Mouse (Mus musculus): ENCODE measurements around the gene Sh3pxd2a. TPM values are rescaled to one million over a fixed set of nuclear protein-coding genes. Genes with fewer than 3 reads are reported as not detected.
A peak's percentile ranks its signal among the peaks of the same experiment; 100 is the strongest.

Sh3pxd2a gene
- polyA plus RNA-seq, 1 experiment from 2014 or later = 2.3 TPM

DNA sequence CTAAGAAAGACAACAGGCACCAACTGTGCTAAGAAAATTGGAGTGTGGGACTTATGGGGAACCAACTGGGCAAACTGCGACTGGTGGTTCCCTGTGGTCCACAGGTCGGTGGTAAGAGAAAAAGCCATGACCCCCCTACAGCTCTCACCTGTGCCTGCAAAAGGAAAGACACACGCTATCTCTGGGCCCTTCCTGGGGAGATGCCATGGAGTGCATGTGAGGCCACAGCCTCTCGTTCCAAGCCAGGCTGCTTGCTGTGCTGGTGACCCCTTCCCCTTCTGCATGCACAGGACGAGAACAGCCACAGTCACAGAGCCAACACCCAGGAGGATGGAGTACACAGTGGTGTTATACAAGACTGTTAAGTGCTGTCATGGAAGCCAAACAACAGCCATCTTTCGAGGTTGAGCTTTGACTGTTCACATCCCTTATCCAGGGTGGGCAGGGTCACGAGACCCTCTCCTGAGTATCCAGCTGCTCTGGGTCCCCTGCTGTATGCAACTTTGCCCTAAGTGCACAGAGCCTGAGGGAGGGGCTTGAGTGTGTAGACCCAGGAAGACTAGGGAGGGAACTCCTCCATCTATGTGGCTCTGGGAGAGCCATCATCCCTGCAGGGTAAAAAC is 117.1 kb downstream of the Sh3pxd2a start:
- no peaks in the 10 kb centered on the region for H3K36me3 ChIP-seq (replicated peaks)
- H3K4me3 ChIP-seq = no peak overlapping the region
- H3K27ac ChIP-seq = no peak overlapping the region
- ATAC-seq (replicated peaks) = no peak
- no peak overlapping the region for H3K9ac ChIP-seq
- peaks cover 15% of the 10 kb centered on the region for H3K4me1 ChIP-seq
- H3K4me2 ChIP-seq = no peak overlapping the region
- peaks cover 33% of the 10 kb centered on the region for H3K27me3 ChIP-seq (replicated peaks)
- 60% methylated on average over 7 of the region's 7 CpGs for WGBS
- no peaks in the 10 kb centered on the region for H3K9me3 ChIP-seq

DNA sequence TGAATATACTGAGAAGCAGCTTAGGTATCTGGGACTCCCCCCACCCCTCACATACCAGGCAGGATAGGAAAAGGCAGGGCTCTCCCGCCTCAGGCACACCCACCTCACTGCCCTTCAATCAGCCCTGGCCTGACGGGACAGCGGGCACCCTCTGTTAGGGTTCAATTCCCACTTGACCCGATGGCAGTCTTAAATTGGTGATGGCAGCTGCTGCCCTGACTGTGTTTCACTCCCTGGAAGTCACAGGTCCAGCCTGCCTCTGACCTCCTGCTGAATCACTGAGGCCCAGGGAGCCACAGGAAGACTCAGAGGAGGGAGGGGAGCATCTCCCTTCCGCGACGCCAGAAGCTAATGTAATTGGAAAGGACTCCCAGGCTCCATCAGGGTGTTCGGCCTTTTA is 117.6 kb downstream of the Sh3pxd2a start:
- H3K9ac ChIP-seq = no peak overlapping the region
- no peak overlapping the region for H3K27ac ChIP-seq
- H3K4me1 ChIP-seq = peaks cover 15% of the 10 kb centered on the region
- ATAC-seq (replicated peaks) = no peak
- no peak overlapping the region for H3K4me2 ChIP-seq
- H3K27me3 ChIP-seq (replicated peaks) = peaks cover 37% of the 10 kb centered on the region
- H3K9me3 ChIP-seq = no peaks in the 10 kb centered on the region
- 54% methylated on average over 8 of the region's 8 CpGs for WGBS
- no peaks in the 10 kb centered on the region for H3K36me3 ChIP-seq (replicated peaks)
- no peak overlapping the region for H3K4me3 ChIP-seq

DNA sequence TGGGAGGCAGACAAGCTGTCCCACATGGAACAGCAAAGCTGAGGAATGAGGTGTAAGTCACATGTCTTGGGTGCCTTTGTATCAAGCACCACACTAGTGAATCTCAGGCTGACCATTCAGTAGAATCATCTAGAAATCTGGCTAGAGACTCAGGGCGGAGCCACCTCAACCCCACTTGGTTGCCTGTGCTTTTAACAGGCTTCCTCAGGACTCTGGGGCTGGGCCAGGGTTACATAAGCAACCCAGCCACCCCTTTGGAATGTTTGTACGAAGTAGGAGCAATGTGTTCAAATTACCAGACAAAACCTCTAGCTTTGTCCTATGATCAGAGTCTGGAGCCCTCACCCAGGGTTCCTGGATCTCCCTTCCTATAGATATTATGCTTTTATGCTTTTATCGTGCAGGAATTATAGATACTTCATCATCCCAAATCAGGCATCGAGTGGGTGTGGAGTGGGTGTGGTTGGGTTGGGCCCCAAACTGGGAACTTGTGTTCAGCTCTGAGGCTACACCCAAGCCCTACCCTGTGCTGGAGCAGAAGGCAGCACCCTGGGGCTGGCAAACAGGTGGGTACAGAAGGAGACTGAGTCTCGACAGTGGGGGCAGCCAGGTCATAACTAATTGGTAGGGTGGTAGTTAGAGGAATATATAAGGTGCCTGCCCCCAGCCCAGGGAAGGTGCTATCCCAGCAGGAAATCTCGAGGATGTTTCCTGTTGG is 118.2 kb downstream of the Sh3pxd2a start:
- H3K27ac ChIP-seq = no peak overlapping the region

DNA sequence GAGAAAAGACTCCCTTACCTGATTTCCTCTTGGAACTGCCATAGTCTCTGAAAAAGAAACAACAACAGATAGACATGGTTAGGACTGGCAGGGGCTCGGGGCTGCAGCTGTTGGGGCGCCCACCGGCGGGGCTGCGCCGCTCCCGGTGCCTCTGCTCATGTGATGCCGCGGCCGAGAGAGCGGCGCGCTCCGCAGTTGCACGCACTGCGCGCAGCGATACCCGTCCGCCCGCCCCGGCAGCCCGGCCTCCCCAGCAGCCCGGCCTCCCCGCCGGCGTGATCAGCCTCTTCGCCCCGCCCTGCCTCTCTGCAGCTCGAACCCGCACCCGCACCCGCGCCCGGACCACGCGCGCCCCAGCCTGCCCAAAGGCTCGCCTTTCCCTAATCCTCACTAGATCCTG is 120.8 kb downstream of the Sh3pxd2a start:
- Histone ChIP-seq H3K4me2 (peak overlapping the region; percentile 80), H3K4me1 (peaks cover 22% of the 10 kb centered on the region), H3K4me3 (peak overlapping the region; percentile 40), H3K36me3 (replicated peaks) (no peaks in the 10 kb centered on the region), H3K27ac (no peak overlapping the region), H3K9ac (peak overlapping the region; percentile 28), H3K27me3 (replicated peaks) (peaks cover 41% of the 10 kb centered on the region), H3K9me3 (no peaks in the 10 kb centered on the region)
- peak; percentile 38; the same call in 1 of the 2 replicates for ATAC-seq (replicated peaks)
- under 1% methylated on average over 35 of the region's 39 CpGs for WGBS

More for the DNA sequence above, 118.2 kb downstream of the Sh3pxd2a start:
- no peak for ATAC-seq (replicated peaks)
- no peak overlapping the region for H3K4me3 ChIP-seq
- 84% methylated on average over 6 of the region's 6 CpGs for WGBS
- no peak overlapping the region for H3K9ac ChIP-seq
- no peak overlapping the region for H3K4me2 ChIP-seq
- H3K27me3 ChIP-seq (replicated peaks) = peaks cover 41% of the 10 kb centered on the region
- H3K36me3 ChIP-seq (replicated peaks) = no peaks in the 10 kb centered on the region
- H3K9me3 ChIP-seq = no peaks in the 10 kb centered on the region
- H3K4me1 ChIP-seq = peaks cover 15% of the 10 kb centered on the region

DNA sequence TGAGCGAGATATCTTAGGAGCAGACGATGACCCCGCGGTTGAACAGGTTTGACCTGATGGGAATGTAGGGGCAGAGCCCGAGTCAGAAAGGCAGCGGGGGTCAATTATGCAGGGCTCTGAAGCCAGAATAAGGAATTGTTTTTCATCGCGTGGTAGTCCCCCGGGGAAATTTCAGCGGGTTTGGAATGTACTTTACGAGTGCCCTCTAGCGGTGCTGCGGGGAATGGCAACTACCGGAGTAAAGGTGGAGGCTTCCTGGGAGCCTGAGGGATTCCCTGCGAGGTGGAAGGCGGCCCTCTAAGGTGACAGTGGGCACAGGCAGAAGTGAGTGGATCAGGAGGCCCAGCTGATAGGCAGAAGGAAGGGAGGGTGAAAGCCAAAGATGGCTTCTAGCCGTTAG is 125.0 kb downstream of the Sh3pxd2a start:
- Histone ChIP-seq H3K9me3 (no peaks in the 10 kb centered on the region), H3K4me1 (peaks cover 43% of the 10 kb centered on the region), H3K27me3 (replicated peaks) (peaks cover 28% of the 10 kb centered on the region), H3K4me2 (peak overlapping the region; percentile 71), H3K27ac (no peak overlapping the region), H3K9ac (peak overlapping the region; percentile 43; the same call in 1 of the 2 replicates), H3K4me3 (peak overlapping the region; percentile 37), H3K36me3 (replicated peaks) (no peaks in the 10 kb centered on the region)
- 2% methylated on average over 17 of the region's 17 CpGs for WGBS
- ATAC-seq (replicated peaks) = no peak

DNA sequence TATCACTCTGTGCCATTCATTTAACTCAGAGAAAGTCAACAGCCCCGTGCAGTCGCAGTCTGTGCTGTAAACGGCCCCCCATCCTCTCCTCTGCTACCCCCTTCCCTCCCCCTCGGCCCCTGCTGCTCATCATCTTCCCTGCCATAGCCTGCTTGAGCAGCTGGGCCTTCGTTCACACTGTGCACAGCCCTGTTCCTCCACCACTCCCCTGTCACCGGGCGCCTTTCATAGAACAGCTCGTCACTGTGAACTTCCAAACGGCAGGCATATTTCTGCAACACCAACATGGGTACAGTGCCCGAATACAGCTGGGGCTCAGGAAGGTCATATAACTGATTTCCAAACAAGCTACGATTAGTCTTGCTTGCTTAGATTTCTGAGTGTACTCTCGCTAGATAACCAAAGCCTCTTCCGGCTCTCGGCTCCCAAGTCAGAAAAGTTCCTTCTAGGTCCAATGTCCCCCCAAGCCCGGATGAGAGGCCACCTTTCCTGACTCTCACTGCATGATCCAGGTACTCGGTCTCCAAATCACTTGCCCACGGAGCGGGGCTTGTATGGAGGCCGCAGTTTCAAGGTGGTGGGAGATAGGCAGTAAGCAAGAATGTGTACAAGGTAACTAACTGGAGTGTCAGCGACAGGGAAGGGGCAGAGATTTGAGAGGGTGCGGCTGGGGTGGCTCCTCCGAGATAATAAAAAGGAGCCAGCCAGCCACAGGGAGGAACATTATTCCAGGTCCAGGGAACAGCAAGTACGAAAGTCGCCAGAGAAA is 125.6 kb downstream of the Sh3pxd2a start:
- H3K27ac ChIP-seq = no peak overlapping the region
- peak overlapping the region; percentile 43; the same call in 1 of the 2 replicates for H3K9ac ChIP-seq
- no peaks in the 10 kb centered on the region for H3K9me3 ChIP-seq
- ATAC-seq (replicated peaks) = peak; percentile 49; the same call in 1 of the 2 replicates
- 24% methylated on average over 24 of the region's 24 CpGs for WGBS
- H3K27me3 ChIP-seq (replicated peaks) = peaks cover 23% of the 10 kb centered on the region
- H3K4me2 ChIP-seq = peak overlapping the region; percentile 71
- H3K36me3 ChIP-seq (replicated peaks) = no peaks in the 10 kb centered on the region
- peak overlapping the region; percentile 37 for H3K4me3 ChIP-seq
- peaks cover 40% of the 10 kb centered on the region for H3K4me1 ChIP-seq

DNA sequence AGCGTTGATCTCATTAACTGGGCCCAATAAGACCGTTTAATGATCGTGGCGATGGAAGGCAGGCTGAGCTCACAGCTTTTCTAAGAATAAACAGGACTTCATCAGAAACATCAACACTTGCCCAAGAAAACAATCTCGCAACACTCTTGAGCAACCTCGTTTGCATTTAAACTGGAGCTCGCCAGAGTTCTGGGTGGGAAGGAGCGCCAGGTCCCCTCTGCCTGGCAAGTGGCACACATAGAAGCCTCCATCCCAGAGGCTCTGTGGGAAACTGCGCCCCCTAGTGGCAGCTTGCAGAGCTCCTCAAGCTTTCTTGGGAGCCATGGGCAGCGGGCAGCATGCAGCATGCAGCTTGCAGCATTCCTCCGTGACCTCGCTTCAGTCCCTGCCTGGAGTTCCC is 126.5 kb downstream of the Sh3pxd2a start:
- H3K27ac ChIP-seq = no peak overlapping the region
- no peak overlapping the region for H3K9ac ChIP-seq

DNA sequence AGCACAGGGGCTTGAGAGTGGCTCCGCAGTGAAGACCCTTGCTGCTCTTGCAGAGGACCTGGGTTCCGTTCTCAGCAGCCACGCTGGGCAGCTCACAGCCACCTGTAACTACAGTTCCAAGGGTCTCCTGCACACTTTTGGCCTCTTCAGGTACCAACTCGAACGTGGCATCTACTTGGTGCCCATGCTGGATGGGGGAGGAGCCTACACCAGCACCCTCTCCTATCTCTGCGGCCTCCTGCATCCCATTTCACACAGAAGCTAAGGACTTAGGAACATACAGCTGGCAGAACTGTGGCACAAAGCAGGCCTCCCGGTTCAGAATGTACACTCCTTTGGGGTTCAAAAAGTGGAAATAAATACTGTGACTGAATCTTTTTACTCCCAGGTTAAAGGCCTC is 127.0 kb downstream of the Sh3pxd2a start:
- Histone ChIP-seq H3K4me1 (peaks cover 29% of the 10 kb centered on the region), H3K27me3 (replicated peaks) (peaks cover 9% of the 10 kb centered on the region), H3K9ac (no peak overlapping the region), H3K4me2 (no peak overlapping the region), H3K9me3 (no peaks in the 10 kb centered on the region), H3K27ac (no peak overlapping the region), H3K36me3 (replicated peaks) (no peaks in the 10 kb centered on the region), H3K4me3 (no peak overlapping the region)
- no peak for ATAC-seq (replicated peaks)
- WGBS = 73% methylated on average over 7 of the region's 7 CpGs

More for the DNA sequence above, 126.5 kb downstream of the Sh3pxd2a start:
- Histone ChIP-seq H3K4me1 (peaks cover 32% of the 10 kb centered on the region), H3K4me3 (no peak overlapping the region), H3K4me2 (peak overlapping the region; percentile 71), H3K9me3 (no peaks in the 10 kb centered on the region), H3K36me3 (replicated peaks) (no peaks in the 10 kb centered on the region), H3K27me3 (replicated peaks) (peaks cover 14% of the 10 kb centered on the region)
- ATAC-seq (replicated peaks) = peak; percentile 75
- 24% methylated on average over 12 of the region's 12 CpGs for WGBS

DNA sequence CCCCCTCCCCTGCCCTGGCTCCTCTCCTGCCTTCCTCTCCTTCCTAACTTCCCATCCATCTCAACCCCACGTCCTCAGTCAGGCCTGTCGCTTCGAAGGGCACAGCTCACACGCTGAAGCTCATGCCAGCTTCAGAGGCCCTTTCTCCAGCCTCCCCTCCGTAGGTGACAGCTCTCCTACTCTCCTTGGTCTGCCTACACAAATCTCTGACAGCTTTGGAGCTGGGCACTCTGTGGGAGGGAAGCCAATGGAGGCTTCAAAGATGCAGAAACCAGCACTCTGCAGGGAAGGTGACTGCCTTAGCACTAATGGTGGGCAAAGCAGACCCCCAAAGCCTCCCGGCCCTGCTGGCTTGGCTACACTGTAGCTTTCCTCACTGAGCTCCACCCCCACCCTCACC is 128.9 kb downstream of the Sh3pxd2a start:
- no peak overlapping the region for H3K4me3 ChIP-seq
- ATAC-seq (replicated peaks) = no peak
- H3K9ac ChIP-seq = no peak overlapping the region
- H3K9me3 ChIP-seq = no peaks in the 10 kb centered on the region
- H3K4me1 ChIP-seq = peaks cover 38% of the 10 kb centered on the region
- H3K27ac ChIP-seq = no peak overlapping the region
- WGBS = 69% methylated on average over 6 of the region's 6 CpGs
- no peak overlapping the region for H3K4me2 ChIP-seq
- no peaks in the 10 kb centered on the region; the same call in 1 of the 2 replicates for H3K27me3 ChIP-seq (replicated peaks)
- no peaks in the 10 kb centered on the region for H3K36me3 ChIP-seq (replicated peaks)

DNA sequence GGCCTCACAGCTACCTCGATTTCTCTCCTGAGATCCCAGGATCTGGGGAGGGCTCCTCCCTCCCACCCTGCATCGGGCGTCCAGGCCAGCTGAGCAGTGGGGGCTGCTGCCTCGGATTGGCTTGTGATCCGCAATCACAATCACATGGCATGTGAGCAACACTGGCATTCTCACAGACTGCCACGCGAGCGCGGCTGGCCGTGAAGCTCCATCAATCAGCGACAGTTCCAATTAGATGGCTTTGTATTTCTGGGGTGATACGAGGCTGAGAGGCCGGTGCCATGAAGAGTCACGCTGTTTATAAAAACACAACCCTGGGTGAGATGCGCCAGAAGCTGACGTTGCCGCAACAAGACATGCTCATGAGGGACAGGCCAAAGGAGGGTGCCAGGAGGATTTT is 129.5 kb downstream of the Sh3pxd2a start:
- Histone ChIP-seq H3K4me3 (no peak overlapping the region), H3K36me3 (replicated peaks) (no peaks in the 10 kb centered on the region), H3K27ac (no peak overlapping the region), H3K9ac (peak overlapping the region; percentile 5; the same call in 1 of the 2 replicates), H3K27me3 (replicated peaks) (no peaks in the 10 kb centered on the region), H3K4me1 (peaks cover 38% of the 10 kb centered on the region), H3K4me2 (no peak overlapping the region), H3K9me3 (no peaks in the 10 kb centered on the region)
- 42% methylated on average over 17 of the region's 17 CpGs for WGBS
- no peak for ATAC-seq (replicated peaks)

DNA sequence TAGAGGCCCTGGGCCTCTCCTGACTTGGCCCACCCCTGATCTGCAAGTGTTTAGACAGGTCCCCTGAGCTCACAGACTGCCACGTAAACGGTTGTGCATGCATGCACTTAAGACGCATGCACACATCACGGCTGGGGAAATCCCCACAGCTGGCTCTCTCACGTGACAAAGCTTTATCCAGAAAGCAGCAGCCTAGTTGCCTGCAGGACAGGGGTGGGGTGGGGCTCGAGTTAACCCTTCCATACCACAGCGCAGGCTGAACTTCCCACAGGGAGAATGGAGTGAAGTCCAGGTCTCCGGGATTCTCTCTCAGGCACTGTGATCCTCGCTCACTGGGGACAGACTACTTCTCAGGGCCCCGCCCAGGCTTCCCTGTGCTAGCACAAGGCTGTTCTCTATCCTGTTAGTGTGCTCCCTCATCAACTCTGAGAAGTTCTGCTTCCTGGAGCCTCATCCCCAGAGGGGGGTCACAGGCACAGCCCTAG is 133.4 kb downstream of the Sh3pxd2a start:
- peaks cover 34% of the 10 kb centered on the region for H3K4me1 ChIP-seq
- 0 out of 2 replicates have a peak overlapping the region, but pooled peaks have one; percentile 4 for H3K4me2 ChIP-seq

DNA sequence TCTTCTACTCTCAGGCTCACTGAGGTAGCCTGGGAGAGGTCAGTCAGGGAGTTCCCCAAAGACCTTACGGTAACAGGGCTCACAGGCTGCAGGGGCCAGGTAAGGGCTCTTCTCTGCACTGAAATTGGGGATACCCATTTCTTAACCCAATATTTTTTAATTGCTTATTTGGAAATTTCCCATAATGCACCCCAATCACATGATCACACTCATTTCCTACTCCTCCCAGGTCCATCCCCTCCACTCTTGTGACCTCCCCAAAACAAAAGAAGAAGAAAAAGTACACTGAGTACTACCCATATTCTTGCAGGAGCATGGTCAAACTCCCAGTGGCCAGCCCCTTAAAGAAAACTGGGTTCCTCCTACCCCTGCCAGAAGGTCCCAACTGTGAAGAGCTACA is 135.1 kb downstream of the Sh3pxd2a start:
- 94% methylated on average over 1 of the region's 1 CpGs for WGBS
- no peak overlapping the region for H3K4me2 ChIP-seq
- no peak overlapping the region for H3K4me3 ChIP-seq
- H3K36me3 ChIP-seq (replicated peaks) = no peaks in the 10 kb centered on the region
- H3K27me3 ChIP-seq (replicated peaks) = no peaks in the 10 kb centered on the region
- H3K9ac ChIP-seq = no peak overlapping the region
- no peaks in the 10 kb centered on the region for H3K9me3 ChIP-seq
- H3K27ac ChIP-seq = no peak overlapping the region
- no peak for ATAC-seq (replicated peaks)
- peaks cover 21% of the 10 kb centered on the region for H3K4me1 ChIP-seq

More for the DNA sequence above, 133.4 kb downstream of the Sh3pxd2a start:
- WGBS = 16% methylated on average over 10 of the region's 10 CpGs
- Histone ChIP-seq H3K27me3 (replicated peaks) (no peaks in the 10 kb centered on the region), H3K9ac (no peak overlapping the region), H3K4me3 (no peak overlapping the region), H3K36me3 (replicated peaks) (no peaks in the 10 kb centered on the region), H3K27ac (no peak overlapping the region), H3K9me3 (no peaks in the 10 kb centered on the region)
- 0 out of 2 replicates have a peak, but pooled peaks have one; percentile 24 for ATAC-seq (replicated peaks)
